Mouse (Mus musculus): ENCODE data around the gene Aplp2. TPM values are rescaled to one million over a fixed set of nuclear protein-coding genes. Genes with fewer than 3 reads are reported as not detected.

The Aplp2 gene
- total and polyA plus RNA-seq, 3 experiments, result 285 to 413 (median 294) TPM

GRCm38 (mm10) chr9:31223475-31223874, 11.9 kb upstream of the Aplp2 start:
- Histone ChIP-seq H3K79me2 (replicated peaks; ENCODE audit: control insufficient read depth, insufficient read depth, low read length) (no peaks in the 10 kb centered on the region), H3K27ac (no peak overlapping the region), H3K4me1 (ENCODE audit: control insufficient read depth, insufficient read depth, low read length) (peaks cover 2% of the 10 kb centered on the region; the same call in 1 of the 2 replicates), H3K4me3 (no peak overlapping the region), H3K27me3 (ENCODE audit: control insufficient read depth, insufficient read depth, low read length) (no peaks in the 10 kb centered on the region), H3K9ac (ENCODE audit: low read depth, low read length) (no peak overlapping the region), H3K36me3 (ENCODE audit: control insufficient read depth, insufficient read depth, low read length) (no peaks in the 10 kb centered on the region; the same call in 1 of the 2 replicates)
- DNase-seq, result no peak
- intact Hi-C loops (cut with DNase I), result loop anchor here (2.0 kb wide), 1 partner anchor 55 kb away; no protein-coding TSS in a partner anchor
- 42% methylated on average over 4 of the region's 4 CpGs for WGBS
- no peak for TF ChIP-seq CTCF (IDR thresholded peaks at IDR 0.05)
- no peak for TF ChIP-seq EP300 (IDR thresholded peaks at IDR 0.05; ENCODE audit: insufficient read depth, low read depth, low read length)
- TF ChIP-seq POLR2A (IDR thresholded peaks at IDR 0.05; ENCODE audit: insufficient read depth, low read depth, low read length), result no peak

GRCm38 (mm10) chr9:31221170-31221569, 9.6 kb upstream of the Aplp2 start:
- H3K4me1 ChIP-seq (ENCODE audit: control insufficient read depth, insufficient read depth, low read length), result peaks cover 2% of the 10 kb centered on the region; the same call in 1 of the 2 replicates
- no peak overlapping the region for H3K4me3 ChIP-seq
- intact Hi-C loops (cut with DNase I), result no loop called here
- no peaks in the 10 kb centered on the region for H3K79me2 ChIP-seq (replicated peaks; ENCODE audit: control insufficient read depth, insufficient read depth, low read length)
- H3K27me3 ChIP-seq (ENCODE audit: control insufficient read depth, insufficient read depth, low read length), result no peaks in the 10 kb centered on the region
- H3K9ac ChIP-seq (ENCODE audit: low read depth, low read length), result peak overlapping the region; percentile 41; the same call in 1 of the 2 replicates
- WGBS, result 34% methylated on average over 10 of the region's 10 CpGs
- DNase-seq, result peak in 1 of 2 experiments; percentile 21
- H3K36me3 ChIP-seq (ENCODE audit: control insufficient read depth, insufficient read depth, low read length), result no peaks in the 10 kb centered on the region; the same call in 1 of the 2 replicates
- TF ChIP-seq CTCF (IDR thresholded peaks at IDR 0.05), result no peak
- peak; percentile 70 for TF ChIP-seq POLR2A (IDR thresholded peaks at IDR 0.05; ENCODE audit: insufficient read depth, low read depth, low read length)
- H3K27ac ChIP-seq, result peak overlapping the region; percentile 80

- no peak overlapping the region for H3K9ac ChIP-seq (ENCODE audit: low read depth, low read length)
- no peaks in the 10 kb centered on the region for H3K27me3 ChIP-seq (ENCODE audit: control insufficient read depth, insufficient read depth, low read length)
- TF ChIP-seq EP300 (IDR thresholded peaks at IDR 0.05; ENCODE audit: insufficient read depth, low read depth, low read length), result no peak
- TF ChIP-seq CTCF (IDR thresholded peaks at IDR 0.05), result no peak
- TF ChIP-seq POLR2A (IDR thresholded peaks at IDR 0.05; ENCODE audit: insufficient read depth, low read depth, low read length), result no peak
- no peaks in the 10 kb centered on the region; the same call in 1 of the 2 replicates for H3K36me3 ChIP-seq (ENCODE audit: control insufficient read depth, insufficient read depth, low read length)
- H3K4me3 ChIP-seq, result no peak overlapping the region
- intact Hi-C loops (cut with DNase I), result no loop called here
- DNase-seq, result no peak
- peaks cover 2% of the 10 kb centered on the region; the same call in 1 of the 2 replicates for H3K4me1 ChIP-seq (ENCODE audit: control insufficient read depth, insufficient read depth, low read length)
- no peak overlapping the region for H3K27ac ChIP-seq
- no peaks in the 10 kb centered on the region for H3K79me2 ChIP-seq (replicated peaks; ENCODE audit: control insufficient read depth, insufficient read depth, low read length)
- 52% methylated on average over 7 of the region's 7 CpGs for WGBS
These were observed 6.2 kb upstream of the Aplp2 start for GRCm38 (mm10) chr9:31217631-31218380.

- TF ChIP-seq EP300 (IDR thresholded peaks at IDR 0.05; ENCODE audit: insufficient read depth, low read depth, low read length) (no peak), CTCF (IDR thresholded peaks at IDR 0.05) (no peak), POLR2A (IDR thresholded peaks at IDR 0.05; ENCODE audit: insufficient read depth, low read depth, low read length) (no peak)
- WGBS, result 47% methylated on average over 12 of the region's 12 CpGs
- DNase-seq, result no peak
- peaks cover 2% of the 10 kb centered on the region for H3K36me3 ChIP-seq (ENCODE audit: control insufficient read depth, insufficient read depth, low read length)
- intact Hi-C loops (cut with DNase I), result loop anchor here (5.0 kb wide), 3 partner anchors 35 to 60 kb away; no protein-coding TSS in a partner anchor
- peak overlapping the region; percentile 87 for H3K27ac ChIP-seq
- no peaks in the 10 kb centered on the region for H3K27me3 ChIP-seq (ENCODE audit: control insufficient read depth, insufficient read depth, low read length)
- H3K9ac ChIP-seq (ENCODE audit: low read depth, low read length), result peak overlapping the region; percentile 74
- H3K4me3 ChIP-seq, result peak overlapping the region; percentile 100
- H3K79me2 ChIP-seq (replicated peaks; ENCODE audit: control insufficient read depth, insufficient read depth, low read length), result 0 out of 2 replicates have a peak, but pooled peaks cover 1% of the 10 kb centered on the region
- H3K4me1 ChIP-seq (ENCODE audit: control insufficient read depth, insufficient read depth, low read length), result peaks cover 2% of the 10 kb centered on the region
These were observed 939 bp upstream of the Aplp2 start for GRCm38 (mm10) chr9:31212500-31213008.

- intact Hi-C loops (cut with DNase I), result loop anchor here (1.0 to 5.0 kb wide), 4 partner anchors 34 to 69 kb away; partner anchors contain the start of gene Prdm10
- Histone ChIP-seq H3K4me3 (peak overlapping the region; percentile 100), H3K27me3 (ENCODE audit: control insufficient read depth, insufficient read depth, low read length) (no peaks in the 10 kb centered on the region), H3K27ac (peak overlapping the region; percentile 88), H3K79me2 (replicated peaks; ENCODE audit: control insufficient read depth, insufficient read depth, low read length) (peaks cover 3% of the 10 kb centered on the region; the same call in 1 of the 2 replicates), H3K36me3 (ENCODE audit: control insufficient read depth, insufficient read depth, low read length) (peaks cover 2% of the 10 kb centered on the region), H3K4me1 (ENCODE audit: control insufficient read depth, insufficient read depth, low read length) (peaks cover 3% of the 10 kb centered on the region), H3K9ac (ENCODE audit: low read depth, low read length) (peak overlapping the region; percentile 86)
- DNase-seq, result peak; percentile 74
- WGBS, result under 1% methylated on average over 93 of the region's 93 CpGs
- TF ChIP-seq EP300 (IDR thresholded peaks at IDR 0.05; ENCODE audit: insufficient read depth, low read depth, low read length) (no peak), CTCF (IDR thresholded peaks at IDR 0.05) (no peak), POLR2A (IDR thresholded peaks at IDR 0.05; ENCODE audit: insufficient read depth, low read depth, low read length) (no peak)
These were observed 596 bp downstream of the Aplp2 start for GRCm38 (mm10) chr9:31210749-31211689.

Measured in heart, adult 2 months (tissue).